Comparison of ENCODE assay signal across 9 mouse cellular contexts in the genomic region with DNA sequence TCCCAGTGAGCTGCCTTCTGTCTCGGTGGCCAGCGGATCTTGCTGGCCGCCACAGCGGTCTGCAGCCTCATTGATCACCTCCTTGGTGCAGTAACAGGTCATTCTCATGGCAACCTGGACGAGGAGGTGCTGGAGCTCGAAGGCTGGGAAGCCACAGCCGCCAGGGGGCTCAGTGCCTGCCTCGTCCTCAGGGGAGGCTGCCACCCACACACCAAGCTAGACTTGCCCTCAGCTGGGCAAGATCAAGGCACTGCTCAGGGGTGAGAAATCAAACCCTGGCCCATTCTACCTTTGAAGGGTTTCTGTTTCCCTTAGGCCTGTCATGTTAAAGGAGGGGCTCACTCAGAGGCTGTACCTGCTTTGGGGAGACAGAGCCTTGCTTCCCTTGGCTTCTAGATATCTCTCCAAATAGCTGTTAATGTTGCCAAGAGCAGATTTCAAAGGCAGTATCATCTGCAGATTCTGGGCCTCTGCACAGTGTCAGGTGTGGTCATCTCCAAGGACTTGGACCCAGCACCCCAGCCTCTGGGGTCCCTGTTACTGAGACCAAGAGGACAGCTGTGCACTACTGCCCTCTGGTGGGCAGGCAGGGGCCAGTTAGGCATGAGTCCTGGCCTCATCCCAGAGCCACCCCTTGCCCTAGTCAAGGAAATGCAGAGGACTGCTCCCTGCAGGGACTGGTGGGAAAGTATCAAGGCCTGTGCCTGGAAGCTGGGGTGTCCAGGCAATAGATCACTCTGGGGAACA. TPM values are rescaled to one million over a fixed set of nuclear protein-coding genes. Genes with fewer than 3 reads are reported as not detected.
DNase-seq lines count a peak whose midpoint lies in the region; ATAC-seq and TF ChIP-seq lines count a peak whose summit lies in the region.
"Had no signal": no experiment of that assay in that cellular context is flagged by ENCODE, and none has a peak within 500 bp of the region (broad histone marks: within the 10 kb centered on the region; RNA-seq: fewer than 3 reads in every experiment).

No protein-coding gene starts in this region.

- no peak for TF ChIP-seq POLR2A in cerebellum, adult 2 months (IDR thresholded peaks at IDR 0.05; ENCODE audit: borderline replicate concordance, insufficient read depth, low read length)

- DNase-seq in cerebellum, adult 2 months: no peak
- no peak for DNase-seq in cerebellum, adult 9-11 months
- DNase-seq in urinary bladder, postnatal 14 days (ENCODE audit: low spot score): peak; percentile 45
- DNase-seq in urinary bladder, postnatal 10 days (ENCODE audit: low spot score): no peak
- peak; percentile 22 for DNase-seq in liver, embryonic 13.5 days
- peak; percentile 82 for DNase-seq in retina, embryonic 14.5 days (ENCODE audit: low spot score)

- H3K27me3 ChIP-seq in cerebellum, adult 2 months (ENCODE audit: control insufficient read depth, insufficient read depth, low read length): no peaks in the 10 kb centered on the region
- H3K27me3 ChIP-seq in hindbrain, embryonic 16.5 days (replicated peaks; ENCODE audit: control insufficient read depth, insufficient read depth, low read length): no peaks in the 10 kb centered on the region
- no peaks in the 10 kb centered on the region; the same call in 1 of the 2 replicates for H3K27me3 ChIP-seq in liver, embryonic 13.5 days

- TF ChIP-seq CTCF in cerebellum, adult 2 months (IDR thresholded peaks at IDR 0.05; ENCODE audit: borderline replicate concordance, insufficient read depth, low read depth, low read length): peak; percentile 33; the same call in 1 of the 2 replicates

- H3K27ac ChIP-seq in cerebellum, adult 2 months (ENCODE audit: insufficient read depth, low read length): no peak overlapping the region
- no peak overlapping the region for H3K27ac ChIP-seq in hindbrain, embryonic 16.5 days (ENCODE audit: low read depth, low read length)
- no peak overlapping the region for H3K27ac ChIP-seq in liver, embryonic 13.5 days
- H3K27ac ChIP-seq: liver, embryonic 15.5 days had no signal

- H3K4me2 ChIP-seq in hindbrain, embryonic 16.5 days (ENCODE audit: low read length): no peak overlapping the region
- H3K4me2 ChIP-seq in liver, embryonic 13.5 days: no peak overlapping the region
- H3K4me2 ChIP-seq: liver, embryonic 15.5 days had no signal

- H3K36me3 ChIP-seq in hindbrain, embryonic 16.5 days (ENCODE audit: control insufficient read depth, insufficient read depth, low read length): no peaks in the 10 kb centered on the region
- H3K36me3 ChIP-seq in liver, embryonic 13.5 days: no peaks in the 10 kb centered on the region
- H3K36me3 ChIP-seq: liver, embryonic 15.5 days had no signal

- ATAC-seq in erythroid progenitor cell, adult 5-6 weeks (replicated peaks; ENCODE audit: low FRiP score, poor library complexity, severe bottlenecking): 0 out of 2 replicates have a peak, but pooled peaks have one; percentile 48
- ATAC-seq in hindbrain, embryonic 16.5 days: peak; percentile 62
- ATAC-seq in liver, embryonic 13.5 days (ENCODE audit: low read depth): peak; percentile 65

- H3K4me3 ChIP-seq in cerebellum, adult 2 months (replicated peaks; ENCODE audit: insufficient read depth, low read depth, low read length): no peak overlapping the region
- H3K4me3 ChIP-seq in hindbrain, embryonic 16.5 days (ENCODE audit: low read length): no peak overlapping the region
- no peak overlapping the region for H3K4me3 ChIP-seq in liver, embryonic 13.5 days (replicated peaks)
- H3K4me3 ChIP-seq: liver, embryonic 15.5 days had no signal

- H3K9ac ChIP-seq in hindbrain, embryonic 16.5 days (ENCODE audit: low read depth, low read length): no peak overlapping the region
- H3K9ac ChIP-seq in liver, embryonic 13.5 days: no peak overlapping the region
- H3K9ac ChIP-seq: liver, embryonic 15.5 days had no signal

- 26% methylated on average over 8 of the region's 8 CpGs for WGBS in cerebellum, adult 2 months
- WGBS in hindbrain, embryonic 16.5 days: 27% methylated on average over 8 of the region's 8 CpGs
- WGBS in liver, embryonic 13.5 days (ENCODE audit: insufficient replicate concordance): 26% methylated on average over 8 of the region's 8 CpGs

- H3K4me1 ChIP-seq in cerebellum, adult 2 months (ENCODE audit: control insufficient read depth, insufficient read depth, low read length): no peaks in the 10 kb centered on the region
- no peaks in the 10 kb centered on the region for H3K4me1 ChIP-seq in hindbrain, embryonic 16.5 days (ENCODE audit: control insufficient read depth, insufficient read depth, low read depth, low read length)
- no peaks in the 10 kb centered on the region; the same call in 1 of the 2 replicates for H3K4me1 ChIP-seq in liver, embryonic 13.5 days (replicated peaks)
- H3K4me1 ChIP-seq: liver, embryonic 15.5 days had no signal

- H3K9me3 ChIP-seq in hindbrain, embryonic 16.5 days (ENCODE audit: control insufficient read depth, low read length): no peaks in the 10 kb centered on the region
- H3K9me3 ChIP-seq in liver, embryonic 13.5 days (replicated peaks): no peaks in the 10 kb centered on the region
- H3K9me3 ChIP-seq: liver, embryonic 15.5 days had no signal

RNA-seq across cellular contexts. Expression of a gene that starts 18.0 kb away (rescaled TPM):
- polyA plus RNA-seq in cerebellum, adult 2 months (2012; rRNA removed): 72.6 and 74.3 TPM in 2 replicates
- total RNA-seq in erythroid progenitor cell, adult 5-6 weeks (2015; ENCODE audit: low replicate concordance): 25.9 and 28.9 TPM in 2 replicates
- total RNA-seq in erythroid progenitor cell, adult 5-6 weeks (2017; ENCODE audit: low replicate concordance): 4.2 and 7.8 TPM in 2 replicates
- 72.4 and 80.5 TPM in 2 replicates for polyA plus RNA-seq in hindbrain, embryonic 16.5 days (2015; fragmentation: Nextera tagmentation; extraction: Ambion mirVana)
- 124 and 132 TPM in 2 replicates for polyA plus RNA-seq in liver, embryonic 13.5 days (2015; fragmentation: Nextera tagmentation; extraction: Ambion mirVana)

RNA-seq across cellular contexts. Expression of a gene that starts 18.0 kb away (rescaled TPM):
- polyA plus RNA-seq in cerebellum, adult 2 months (2012; rRNA removed): 271 and 306 TPM in 2 replicates
- total RNA-seq in erythroid progenitor cell, adult 5-6 weeks (2015; ENCODE audit: low replicate concordance): 57.4 and 76.8 TPM in 2 replicates
- 37.9 and 55.8 TPM in 2 replicates for total RNA-seq in erythroid progenitor cell, adult 5-6 weeks (2017; ENCODE audit: low replicate concordance)
- polyA plus RNA-seq in hindbrain, embryonic 16.5 days (2015; fragmentation: Nextera tagmentation; extraction: Ambion mirVana): 415 and 483 TPM in 2 replicates
- 271 and 302 TPM in 2 replicates for polyA plus RNA-seq in liver, embryonic 13.5 days (2015; fragmentation: Nextera tagmentation; extraction: Ambion mirVana)

RNA-seq across cellular contexts. Expression of a gene that starts 50.1 kb away (rescaled TPM):
- 0.43 and 0.70 TPM in 2 replicates for polyA plus RNA-seq in cerebellum, adult 2 months (2012; rRNA removed)
- not detected in 2 replicates for total RNA-seq in erythroid progenitor cell, adult 5-6 weeks (2015; ENCODE audit: low replicate concordance)
- total RNA-seq in erythroid progenitor cell, adult 5-6 weeks (2017; ENCODE audit: low replicate concordance): not detected in 2 replicates
- 3.0 and 5.0 TPM in 2 replicates for polyA plus RNA-seq in hindbrain, embryonic 16.5 days (2015; fragmentation: Nextera tagmentation; extraction: Ambion mirVana)
- polyA plus RNA-seq in liver, embryonic 13.5 days (2015; fragmentation: Nextera tagmentation; extraction: Ambion mirVana): 0.07 and 0.12 TPM in 2 replicates
- polyA plus RNA-seq: liver, embryonic 15.5 days had no signal

Comparison
In these comparisons a context has a peak if more than half of its experiments do, and no peak if none do; other contexts are left out.
1. DNase-seq: peak in urinary bladder, postnatal 14 days (single experiment), liver, embryonic 13.5 days (single experiment) and retina, embryonic 14.5 days (single experiment); none in cerebellum, adult 2 months (0 of 2), cerebellum, adult 9-11 months (single experiment) and urinary bladder, postnatal 10 days (single experiment).
2. Peak in every context shown above with its lines, with median percentiles within 50 percentile points of each other: ATAC-seq.